In genomic region chr19:32137904-32138303, GRCm38 (mm10) we compare ENCODE assay signal across 27 mouse cellular contexts. TPM values are rescaled to one million over a fixed set of nuclear protein-coding genes. Genes with fewer than 3 reads are reported as not detected.
A peak's percentile ranks its signal among the peaks of the same experiment; 100 is the strongest.
DNase-seq lines count a peak whose midpoint lies in the region; ATAC-seq and TF ChIP-seq lines count a peak whose summit lies in the region.
"Had no signal": no experiment of that assay in that cellular context is flagged by ENCODE, and none has a peak within 500 bp of the region (broad histone marks: within the 10 kb centered on the region; RNA-seq: fewer than 3 reads in every experiment).

No protein-coding gene starts in this region.

- no peak overlapping the region for H3K9ac ChIP-seq in heart, embryonic 15.5 days
- H3K9ac ChIP-seq in heart, embryonic 11.5 days (ENCODE audit: low read depth, low read length): no peak overlapping the region
- no peak overlapping the region for H3K9ac ChIP-seq in intestine, postnatal 0 days (ENCODE audit: low read depth, low read length)
- H3K9ac ChIP-seq in intestine, embryonic 16.5 days (ENCODE audit: low read depth, low read length): no peak overlapping the region
- no peak overlapping the region for H3K9ac ChIP-seq in liver, adult 2 months (ENCODE audit: low read depth, low read length)
- no peak overlapping the region for H3K9ac ChIP-seq in liver, embryonic 12.5 days
- H3K9ac ChIP-seq: embryonic facial prominence, embryonic 12.5 days; embryonic facial prominence, embryonic 15.5 days; forebrain, postnatal 0 days; heart, embryonic 12.5 days; hindbrain, embryonic 13.5 days; intestine, embryonic 15.5 days had no signal

- H3K27ac ChIP-seq in heart, embryonic 15.5 days: peak overlapping the region; percentile 38
- no peak overlapping the region for H3K27ac ChIP-seq in heart, embryonic 11.5 days (ENCODE audit: low read depth, low read length)
- peak overlapping the region; percentile 61; the same call in 1 of the 2 replicates for H3K27ac ChIP-seq in intestine, postnatal 0 days (ENCODE audit: low read depth, low read length)
- H3K27ac ChIP-seq in intestine, embryonic 16.5 days (ENCODE audit: low read length): no peak overlapping the region; the same call in 1 of the 2 replicates
- 0 out of 2 replicates have a peak overlapping the region, but pooled peaks have one; percentile 4 for H3K27ac ChIP-seq in liver, adult 2 months (replicated peaks; ENCODE audit: insufficient read depth, low read depth, low read length)
- H3K27ac ChIP-seq in liver, embryonic 12.5 days: no peak overlapping the region
- H3K27ac ChIP-seq: embryonic facial prominence, embryonic 12.5 days; embryonic facial prominence, embryonic 15.5 days; heart, adult 2 months; hindbrain, embryonic 10.5 days; hindbrain, embryonic 13.5 days; intestine, embryonic 15.5 days had no signal

- no peaks in the 10 kb centered on the region for H3K9me3 ChIP-seq in heart, embryonic 15.5 days (replicated peaks)
- no peaks in the 10 kb centered on the region for H3K9me3 ChIP-seq in heart, embryonic 11.5 days (replicated peaks; ENCODE audit: control insufficient read depth, low read length)
- H3K9me3 ChIP-seq in intestine, postnatal 0 days (ENCODE audit: control insufficient read depth): no peaks in the 10 kb centered on the region
- no peaks in the 10 kb centered on the region for H3K9me3 ChIP-seq in intestine, embryonic 16.5 days (ENCODE audit: control insufficient read depth, low read length)
- no peaks in the 10 kb centered on the region for H3K9me3 ChIP-seq in liver, embryonic 12.5 days (replicated peaks)
- H3K9me3 ChIP-seq: embryonic facial prominence, embryonic 12.5 days; embryonic facial prominence, embryonic 15.5 days; heart, embryonic 12.5 days; hindbrain, embryonic 10.5 days; hindbrain, embryonic 13.5 days; intestine, embryonic 15.5 days had no signal

- no peak for ATAC-seq in heart, embryonic 15.5 days (replicated peaks; ENCODE audit: insufficient number of reproducible peaks, insufficient read depth, low FRiP score, low read depth)
- no peak for ATAC-seq in heart, embryonic 11.5 days (replicated peaks; ENCODE audit: insufficient number of reproducible peaks, low FRiP score, low TSS enrichment)
- no peak for ATAC-seq in intestine, postnatal 0 days
- ATAC-seq in intestine, embryonic 16.5 days: no peak
- no peak for ATAC-seq in liver, embryonic 12.5 days
- ATAC-seq: forebrain, embryonic 14.5 days; forebrain, postnatal 0 days; hindbrain, embryonic 16.5 days; Patski had no signal

- no peak overlapping the region for H3K4me2 ChIP-seq in heart, embryonic 15.5 days
- H3K4me2 ChIP-seq in heart, embryonic 11.5 days: no peak overlapping the region
- no peak overlapping the region for H3K4me2 ChIP-seq in intestine, postnatal 0 days (replicated peaks; ENCODE audit: low read depth)
- H3K4me2 ChIP-seq in intestine, embryonic 16.5 days (ENCODE audit: low read depth, low read length): no peak overlapping the region
- H3K4me2 ChIP-seq in liver, embryonic 12.5 days: no peak overlapping the region
- H3K4me2 ChIP-seq: embryonic facial prominence, embryonic 12.5 days; embryonic facial prominence, embryonic 15.5 days; hindbrain, embryonic 13.5 days; intestine, embryonic 15.5 days had no signal

- WGBS in heart, embryonic 15.5 days: 76% methylated on average over 5 of the region's 5 CpGs
- 81% methylated on average over 5 of the region's 5 CpGs for WGBS in heart, embryonic 11.5 days (ENCODE audit: insufficient replicate concordance)
- WGBS in intestine, postnatal 0 days: 74% methylated on average over 5 of the region's 5 CpGs
- WGBS in intestine, embryonic 16.5 days: 89% methylated on average over 5 of the region's 5 CpGs
- 86% methylated on average over 5 of the region's 5 CpGs for WGBS in liver, adult 2 months
- 62% methylated on average over 5 of the region's 5 CpGs for WGBS in liver, embryonic 12.5 days (ENCODE audit: insufficient replicate concordance)

- intact Hi-C loops in heart, postnatal 25 days (cut with DNase I): no loop called here

- no peak for TF ChIP-seq CTCF in intestine, postnatal 0 days (IDR thresholded peaks at IDR 0.05; ENCODE audit: low read depth)
- TF ChIP-seq CTCF in liver, adult 2 months (IDR thresholded peaks at IDR 0.05; ENCODE audit: low read depth, low read length): no peak

- H3K4me3 ChIP-seq in heart, embryonic 15.5 days: no peak overlapping the region
- no peak overlapping the region for H3K4me3 ChIP-seq in heart, embryonic 11.5 days (ENCODE audit: low read depth, low read length)
- H3K4me3 ChIP-seq in intestine, postnatal 0 days (ENCODE audit: low read depth, low read length): no peak overlapping the region
- H3K4me3 ChIP-seq in intestine, embryonic 16.5 days (ENCODE audit: low read length): no peak overlapping the region
- no peak overlapping the region for H3K4me3 ChIP-seq in liver, adult 2 months (ENCODE audit: insufficient read depth, low read depth, low read length)
- H3K4me3 ChIP-seq in liver, embryonic 12.5 days: no peak overlapping the region
- H3K4me3 ChIP-seq: embryonic facial prominence, embryonic 12.5 days; embryonic facial prominence, embryonic 15.5 days; heart, adult 2 months; heart, embryonic 12.5 days; hindbrain, embryonic 10.5 days; hindbrain, embryonic 13.5 days; intestine, embryonic 15.5 days had no signal

- H3K79me2 ChIP-seq in liver, adult 2 months (ENCODE audit: control insufficient read depth, insufficient read depth, low read length): no peaks in the 10 kb centered on the region

- H3K27me3 ChIP-seq in heart, embryonic 15.5 days: no peaks in the 10 kb centered on the region
- no peaks in the 10 kb centered on the region for H3K27me3 ChIP-seq in heart, embryonic 11.5 days (ENCODE audit: control insufficient read depth, insufficient read depth, low read length)
- no peaks in the 10 kb centered on the region for H3K27me3 ChIP-seq in intestine, postnatal 0 days (replicated peaks; ENCODE audit: control insufficient read depth, insufficient read depth, low read length)
- no peaks in the 10 kb centered on the region for H3K27me3 ChIP-seq in intestine, embryonic 16.5 days (replicated peaks; ENCODE audit: control insufficient read depth, insufficient read depth, low read length)
- no peaks in the 10 kb centered on the region for H3K27me3 ChIP-seq in liver, adult 2 months (ENCODE audit: control insufficient read depth, insufficient read depth, low read length)
- no peaks in the 10 kb centered on the region for H3K27me3 ChIP-seq in liver, embryonic 12.5 days (replicated peaks)
- H3K27me3 ChIP-seq: embryonic facial prominence, embryonic 12.5 days; embryonic facial prominence, embryonic 15.5 days; heart, embryonic 12.5 days; hindbrain, embryonic 13.5 days; intestine, embryonic 15.5 days; Patski had no signal

- peak; percentile 91 for DNase-seq in heart, adult 11 months
- no peak for DNase-seq in heart, postnatal 25 days (ENCODE audit: low spot score)
- no peak for DNase-seq in liver, adult 2 months (ENCODE audit: extremely low read depth, low read depth, low spot score)
- DNase-seq: adrenal gland, postnatal 10 days; adrenal gland, postnatal 36 days; cerebellum, adult 11 months; cerebellum, adult 2 months; cerebellum, adult 9-11 months; cerebellum, postnatal 25 days; forebrain, postnatal 0 days; gastrocnemius, postnatal 25 days; heart, adult 2 months; kidney, adult 2 months had no signal

- no peaks in the 10 kb centered on the region for H3K36me3 ChIP-seq in heart, embryonic 15.5 days
- H3K36me3 ChIP-seq in heart, embryonic 11.5 days (ENCODE audit: control insufficient read depth, insufficient read depth, low read length): no peaks in the 10 kb centered on the region
- H3K36me3 ChIP-seq in intestine, postnatal 0 days (ENCODE audit: control insufficient read depth, insufficient read depth): peaks cover 3% of the 10 kb centered on the region; the same call in 1 of the 2 replicates
- no peaks in the 10 kb centered on the region for H3K36me3 ChIP-seq in intestine, embryonic 16.5 days (ENCODE audit: control insufficient read depth, insufficient read depth, low read length)
- 0 out of 2 replicates have a peak, but pooled peaks cover 2% of the 10 kb centered on the region for H3K36me3 ChIP-seq in liver, adult 2 months (ENCODE audit: control insufficient read depth, insufficient read depth, low read length)
- peaks cover 45% of the 10 kb centered on the region for H3K36me3 ChIP-seq in liver, embryonic 12.5 days
- H3K36me3 ChIP-seq: embryonic facial prominence, embryonic 12.5 days; hindbrain, embryonic 10.5 days; hindbrain, embryonic 13.5 days; intestine, embryonic 15.5 days had no signal

- no peak for TF ChIP-seq POLR2A in liver, adult 2 months (IDR thresholded peaks at IDR 0.05; ENCODE audit: extremely low read depth, insufficient read depth, low read length)

- peaks cover 37% of the 10 kb centered on the region for H3K4me1 ChIP-seq in heart, embryonic 15.5 days (replicated peaks)
- peaks cover 23% of the 10 kb centered on the region for H3K4me1 ChIP-seq in heart, embryonic 11.5 days (ENCODE audit: control insufficient read depth, insufficient read depth, low read length)
- peaks cover 17% of the 10 kb centered on the region for H3K4me1 ChIP-seq in intestine, postnatal 0 days (replicated peaks; ENCODE audit: control insufficient read depth, insufficient read depth, low read length)
- H3K4me1 ChIP-seq in intestine, embryonic 16.5 days (ENCODE audit: control insufficient read depth, insufficient read depth, low read length): peaks cover 10% of the 10 kb centered on the region; the same call in 1 of the 2 replicates
- peaks cover 7% of the 10 kb centered on the region; the same call in 1 of the 2 replicates for H3K4me1 ChIP-seq in liver, adult 2 months (ENCODE audit: control insufficient read depth, insufficient read depth, low read length)
- H3K4me1 ChIP-seq in liver, embryonic 12.5 days: peaks cover 30% of the 10 kb centered on the region

RNA-seq across cellular contexts. Expression of gene Asah2, which starts 29.9 kb away (rescaled TPM):
- total RNA-seq in heart, postnatal 25 days (2021): 10 to 100 TPM; 11.3 to 12.3 TPM
- 2.4 TPM in 2 replicates for polyA plus RNA-seq in heart, embryonic 15.5 days (2015; fragmentation: Nextera tagmentation; extraction: Ambion mirVana)
- 3.1 and 3.3 TPM in 2 replicates for polyA plus RNA-seq in heart, embryonic 11.5 days (2014; fragmentation: Nextera tagmentation; extraction: Ambion mirVana)
- polyA plus RNA-seq in intestine, postnatal 0 days (2015; fragmentation: Nextera tagmentation; extraction: Ambion mirVana): 22.8 and 27.7 TPM in 2 replicates
- polyA plus RNA-seq in intestine, embryonic 16.5 days (2015; fragmentation: Nextera tagmentation; extraction: Ambion mirVana): 4.4 and 6.4 TPM in 2 replicates
- total RNA-seq in liver, adult 2 months (2014; rRNA removed): 16.6 and 16.7 TPM in 2 replicates
- polyA plus RNA-seq in liver, adult 2 months (2012; rRNA removed): 5.1 and 7.8 TPM in 2 replicates
- 0.48 TPM in 2 replicates for polyA plus RNA-seq in liver, embryonic 12.5 days (2016; fragmentation: Nextera tagmentation; extraction: Ambion mirVana)

Comparison
In these comparisons a context has a peak if more than half of its experiments do, and no peak if none do; other contexts are left out.
1. H3K27ac ChIP-seq: peak in heart, embryonic 15.5 days (single experiment), intestine, postnatal 0 days (single experiment) and liver, adult 2 months (single experiment); none in heart, embryonic 11.5 days (single experiment), intestine, embryonic 16.5 days (single experiment) and liver, embryonic 12.5 days (single experiment).